Mouse (Mus musculus) stomach, postnatal 0 days (tissue): ENCODE measurements around the gene Slc25a30. TPM values are rescaled to one million over a fixed set of nuclear protein-coding genes. Genes with fewer than 3 reads are reported as not detected.

ENCODE experiments used
- ATAC-seq: fragments of 200-750 bp; cut with Nextera tagmentation; 2 replicates; pipeline ENCODE4 v1.8.0; 2017; ENCODE audit not compliant: low FRiP score, low TSS enrichment
- DNase-seq: peaks from one replicate; pipeline ENCODE4 v3.0.0-alpha.2; 2016; ENCODE audit warnings: low spot score
- H3K27ac ChIP-seq: fragments of 300-500 bp; sonication (generic); replicated peaks from 2 replicates; pipeline ENCODE4 v1.5.1; 2014; ENCODE audit warnings: mild to moderate bottlenecking, control low read depth
- H3K27me3 ChIP-seq: fragments of 300-500 bp; sonication (generic); 2 replicates; pipeline ENCODE4 v1.6.1; 2014; ENCODE audit warnings: low read length; ENCODE audit not compliant: control insufficient read depth, insufficient read depth
- H3K36me3 ChIP-seq: fragments of 300-500 bp; sonication (generic); 2 replicates; pipeline ENCODE4 v1.6.1; 2014; ENCODE audit warnings: low read length, mixed read lengths; ENCODE audit not compliant: control insufficient read depth, insufficient read depth
- H3K4me1 ChIP-seq: fragments of 300-500 bp; sonication (generic); replicated peaks from 2 replicates; pipeline ENCODE4 v1.6.1; 2014; ENCODE audit warnings: antibody characterized with exemption; ENCODE audit not compliant: control insufficient read depth, insufficient read depth
- H3K4me2 ChIP-seq: fragments of 300-500 bp; sonication (generic); replicated peaks from 2 replicates; pipeline ENCODE4 v1.6.1; 2014; ENCODE audit warnings: low read depth, mild to moderate bottlenecking, control low read depth, moderate library complexity
- H3K4me3 ChIP-seq: fragments of 300-500 bp; sonication (generic); 2 replicates; pipeline ENCODE4 v1.5.1; 2014; ENCODE audit warnings: low read depth, low read length, control low read depth
- H3K9ac ChIP-seq: fragments of 300-500 bp; sonication (generic); 2 replicates; pipeline ENCODE4 v1.6.1; 2014; ENCODE audit warnings: mild to moderate bottlenecking, low read length, control low read depth, mixed read lengths
- H3K9me3 ChIP-seq: fragments of 300-500 bp; sonication (generic); 2 replicates; pipeline ENCODE4 v1.6.1; 2016; ENCODE audit warnings: low read length; ENCODE audit not compliant: control insufficient read depth
- CTCF ChIP-seq: IDR thresholded peaks from 2 replicates; pipeline ENCODE4 v1.5.1; 2016; ENCODE audit warnings: antibody characterized with exemption, low read depth, mild to moderate bottlenecking, moderate library complexity
- EP300 ChIP-seq: optimal IDR thresholded peaks from 2 replicates; pipeline ENCODE3; 2016; ENCODE audit warnings: antibody characterized with exemption
- WGBS: fragments of 180-500 bp; shearing (Covaris S2); extraction: QIAGEN DNeasy Blood & Tissue Kit; methylation state at CpG from one replicate; pipeline ENCODE4 v1.1.7; 2014; 5-methylcytosine and 5-hydroxymethylcytosine counted together
- polyA plus RNA-seq: library from polyadenylated mRNA; unstranded; fragments of >200 nt; fragmentation: Nextera tagmentation; extraction: Ambion mirVana; gene quantifications from 2 replicates; pipeline ENCODE4 v1.2.1, GENCODE M21; 2015

The Slc25a30 gene
- polyA plus RNA-seq, 1 experiment from 2014 or later = 1.3 TPM

DNA sequence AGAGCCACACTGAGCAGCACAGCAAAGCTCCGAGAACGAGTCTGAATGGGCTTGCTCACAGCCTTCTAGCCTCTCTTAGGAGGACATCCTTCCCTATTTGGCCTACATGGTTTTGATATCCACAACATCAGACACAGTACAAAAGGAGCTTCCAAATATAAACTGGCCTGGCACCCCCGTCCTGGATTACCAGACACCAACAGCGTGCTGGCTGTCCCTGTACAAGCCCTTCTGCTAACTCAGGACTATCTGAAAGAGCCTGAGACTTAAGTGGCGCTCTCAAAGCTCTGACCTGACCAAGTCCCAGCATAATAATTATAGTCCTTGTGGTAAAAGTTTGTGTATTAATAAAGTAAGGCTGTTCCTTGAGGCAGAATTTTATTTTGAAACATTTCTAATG, 66.7 kb downstream of the Slc25a30 start:
- H3K4me1 ChIP-seq = no peaks in the 10 kb centered on the region
- no peak for DNase-seq
- H3K9ac ChIP-seq = no peak overlapping the region
- H3K4me2 ChIP-seq = no peak overlapping the region
- no peaks in the 10 kb centered on the region for H3K9me3 ChIP-seq
- H3K4me3 ChIP-seq = no peak overlapping the region
- no peak for ATAC-seq
- WGBS = 96% methylated on average over 5 of the region's 5 CpGs
- H3K36me3 ChIP-seq = peaks cover 28% of the 10 kb centered on the region
- H3K27me3 ChIP-seq = no peaks in the 10 kb centered on the region
- TF ChIP-seq EP300 (no peak), CTCF (no peak)
- no peak overlapping the region for H3K27ac ChIP-seq

DNA sequence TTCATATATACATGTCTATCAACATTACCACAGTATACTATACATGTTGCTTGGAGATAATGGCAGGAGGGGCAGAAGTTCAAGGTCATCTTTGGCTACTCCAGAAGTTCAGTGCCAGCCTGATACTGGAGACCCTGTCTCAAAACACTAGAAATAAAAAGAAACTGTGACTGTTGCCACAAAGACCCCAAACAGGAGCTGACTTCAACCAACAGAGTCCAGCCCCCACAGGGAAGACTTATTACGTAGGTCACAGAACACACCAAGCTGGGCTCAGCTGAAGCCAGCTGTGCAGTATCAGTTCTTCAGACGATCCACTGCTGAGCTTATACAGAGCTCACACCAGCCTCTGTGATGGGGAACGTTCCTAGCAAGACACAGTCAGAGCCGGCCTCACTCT, 70.4 kb downstream of the Slc25a30 start:
- H3K36me3 ChIP-seq = peaks cover 24% of the 10 kb centered on the region
- TF ChIP-seq CTCF (no peak), EP300 (no peak)
- WGBS = 76% methylated on average over 4 of the region's 4 CpGs

DNA sequence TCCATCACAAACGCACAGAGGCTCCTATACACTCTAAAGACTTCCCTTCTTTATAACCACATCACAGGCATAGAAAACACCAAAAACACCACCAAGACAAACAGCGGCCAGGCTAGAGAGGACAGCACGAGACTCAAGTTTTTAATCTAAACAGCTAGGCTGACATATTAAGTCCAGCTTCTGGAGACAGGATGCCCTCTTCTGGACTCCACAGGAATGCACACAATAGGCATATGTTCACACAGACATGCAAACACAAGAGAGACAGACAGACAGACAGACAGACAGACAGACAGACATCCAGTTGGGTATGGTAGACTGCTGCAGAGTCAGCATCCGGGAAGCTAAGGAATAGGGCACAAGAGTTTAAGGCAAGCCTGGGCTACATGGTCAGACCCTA, 73.2 kb downstream of the Slc25a30 start:
- TF ChIP-seq CTCF (peak; percentile 62), EP300 (no peak)
- Histone ChIP-seq H3K4me1 (no peaks in the 10 kb centered on the region), H3K4me3 (no peak overlapping the region), H3K36me3 (peaks cover 25% of the 10 kb centered on the region), H3K9me3 (no peaks in the 10 kb centered on the region), H3K27ac (no peak overlapping the region), H3K4me2 (no peak overlapping the region), H3K9ac (no peak overlapping the region), H3K27me3 (no peaks in the 10 kb centered on the region)
- ATAC-seq (no peak), DNase-seq (no peak)
- 79% methylated on average over 4 of the region's 4 CpGs for WGBS

More for the DNA sequence above, 70.4 kb downstream of the Slc25a30 start:
- no peaks in the 10 kb centered on the region for H3K27me3 ChIP-seq
- no peak overlapping the region for H3K9ac ChIP-seq
- no peak overlapping the region for H3K4me2 ChIP-seq
- no peak overlapping the region for H3K27ac ChIP-seq
- ATAC-seq = no peak
- no peaks in the 10 kb centered on the region for H3K4me1 ChIP-seq
- H3K9me3 ChIP-seq = no peaks in the 10 kb centered on the region
- DNase-seq = no peak
- H3K4me3 ChIP-seq = no peak overlapping the region

DNA sequence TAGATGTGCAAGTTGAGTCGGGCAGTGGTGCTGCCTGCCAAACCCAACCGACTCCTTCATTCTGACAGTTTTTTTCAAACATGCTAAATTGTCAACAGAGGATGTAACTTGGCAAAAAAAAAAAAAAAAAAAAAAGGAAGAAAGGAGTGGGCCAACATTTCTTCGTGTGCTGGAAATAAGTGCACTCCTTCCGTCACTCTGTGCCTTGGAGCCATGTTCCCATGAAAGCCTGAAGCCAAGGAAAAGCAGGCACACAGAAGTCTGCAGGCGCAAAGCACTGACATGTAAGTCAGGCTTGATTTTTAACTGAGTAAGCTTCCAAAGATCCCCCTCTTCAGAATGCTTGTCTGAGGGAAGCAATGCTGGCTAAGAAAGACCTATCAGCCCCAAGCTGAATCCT, 74.2 kb downstream of the Slc25a30 start:
- Histone ChIP-seq H3K9ac (no peak overlapping the region), H3K4me2 (no peak overlapping the region), H3K36me3 (peaks cover 25% of the 10 kb centered on the region), H3K27ac (no peak overlapping the region), H3K4me3 (no peak overlapping the region), H3K27me3 (no peaks in the 10 kb centered on the region), H3K4me1 (no peaks in the 10 kb centered on the region), H3K9me3 (no peaks in the 10 kb centered on the region)
- DNase-seq (no peak), ATAC-seq (no peak)
- WGBS = 62% methylated on average over 5 of the region's 5 CpGs
- no peak for TF ChIP-seq CTCF
- no peak for TF ChIP-seq EP300

DNA sequence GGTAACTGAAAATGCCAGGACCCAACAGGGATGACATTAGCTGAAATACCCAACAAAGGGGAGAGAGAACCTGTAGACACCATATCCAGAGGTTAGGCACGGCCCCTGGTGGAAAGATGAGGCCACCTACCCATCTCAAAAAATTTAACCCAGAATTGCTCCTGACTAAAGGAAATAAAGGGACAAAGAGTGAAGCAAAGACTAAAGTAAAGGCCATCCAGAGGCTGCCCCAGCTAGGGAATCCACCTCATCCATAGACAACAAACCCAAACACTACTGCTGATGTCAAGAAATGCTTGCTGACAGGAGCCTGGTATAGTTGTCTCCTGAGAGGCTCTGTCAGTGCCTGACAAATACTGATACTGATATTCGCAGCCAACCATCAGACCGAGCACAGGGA, 75.1 kb downstream of the Slc25a30 start:
- Histone ChIP-seq H3K9ac (no peak overlapping the region), H3K4me1 (no peaks in the 10 kb centered on the region), H3K36me3 (peaks cover 24% of the 10 kb centered on the region), H3K27me3 (no peaks in the 10 kb centered on the region), H3K9me3 (no peaks in the 10 kb centered on the region), H3K27ac (no peak overlapping the region), H3K4me2 (no peak overlapping the region), H3K4me3 (no peak overlapping the region)
- DNase-seq (no peak), ATAC-seq (no peak)
- TF ChIP-seq EP300 (no peak), CTCF (no peak)
- WGBS = 95% methylated on average over 3 of the region's 3 CpGs

Other genes with a start within 250 kb of the Slc25a30 start
- not detected in 2 replicates for gene Spert, start 193.9 kb downstream of the Slc25a30 start, polyA plus RNA-seq
- not detected in 2 replicates for gene Erich6b, start 144.8 kb downstream of the Slc25a30 start, polyA plus RNA-seq
- 11.3 and 11.4 TPM in 2 replicates for gene Cog3, start 32.5 kb downstream of the Slc25a30 start, polyA plus RNA-seq
- gene Tpt1, start 58.1 kb upstream of the Slc25a30 start, polyA plus RNA-seq = 1,101 and 1,127 TPM in 2 replicates
- gene Kctd4, start 168.0 kb upstream of the Slc25a30 start, polyA plus RNA-seq = 9.8 and 10.4 TPM in 2 replicates
- gene Gtf2f2, start 223.8 kb upstream of the Slc25a30 start, polyA plus RNA-seq = 34.9 and 36.8 TPM in 2 replicates